Mouse (Mus musculus) forelimb bud, embryonic 11.5 days (tissue): ENCODE measurements around the gene Trip4.
A peak's percentile ranks its signal among the peaks of the same experiment; 100 is the strongest.
"Not testable (repeated sequence)": the region's sequence is repeated elsewhere in the genome, so short reads cannot be mapped to it uniquely, and the experiment has no call there.

Source experiments
- DNase-seq: peaks from one replicate; pipeline ENCODE4 v3.0.0-alpha.2; 2012; ENCODE audit warnings: low read depth, low spot score

Trip4 gene

GRCm38 (mm10) chr9:65794313-65794712 lies 114.3 kb downstream of the Trip4 start:
- peak; percentile 60 for DNase-seq

GRCm38 (mm10) chr9:65793506-65793905 lies 115.1 kb downstream of the Trip4 start:
- DNase-seq: no peak

GRCm38 (mm10) chr9:65793086-65793485 lies 115.5 kb downstream of the Trip4 start:
- no peak for DNase-seq

DNA sequence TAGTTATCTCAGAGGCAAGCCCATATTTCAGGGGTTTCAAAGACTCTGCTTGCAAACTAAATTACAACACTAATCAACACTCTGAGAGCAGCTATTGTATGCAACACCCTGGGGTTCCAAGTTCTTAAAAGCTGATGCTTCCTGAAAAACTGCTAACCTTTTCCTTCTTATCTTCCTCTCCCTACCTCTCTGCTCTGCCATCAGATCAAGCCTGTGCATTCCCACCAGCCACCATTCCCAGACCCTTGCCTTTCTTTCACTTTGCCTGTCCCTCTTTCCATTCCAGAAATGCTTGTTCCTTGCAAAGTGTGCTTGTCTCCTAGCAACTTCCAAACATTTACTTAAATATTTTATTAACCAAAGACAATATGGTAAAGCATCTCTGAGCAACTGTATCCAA lies 116.7 kb downstream of the Trip4 start:
- DNase-seq: no peak

GRCm38 (mm10) chr9:65791106-65791505 lies 117.5 kb downstream of the Trip4 start:
- DNase-seq: no peak

DNA sequence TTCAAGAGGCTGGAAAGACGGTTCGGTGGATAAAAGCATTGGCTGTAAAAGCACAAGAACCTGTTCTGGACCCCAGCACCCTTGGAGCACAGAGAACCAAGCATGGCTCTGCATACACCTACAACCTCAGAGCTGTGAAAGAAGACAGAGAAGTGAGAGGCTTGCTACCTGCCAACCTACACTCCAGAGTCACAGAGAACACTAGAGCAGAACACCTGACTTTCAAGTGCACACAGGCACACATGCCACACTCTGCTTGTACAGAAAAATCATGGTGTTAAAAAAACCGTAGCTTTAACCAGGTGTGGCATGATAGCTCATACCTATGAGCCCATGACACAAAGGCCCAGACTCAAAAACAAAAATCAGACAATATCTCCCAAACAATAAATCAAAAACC lies 118.8 kb downstream of the Trip4 start:
- no peak for DNase-seq

DNA sequence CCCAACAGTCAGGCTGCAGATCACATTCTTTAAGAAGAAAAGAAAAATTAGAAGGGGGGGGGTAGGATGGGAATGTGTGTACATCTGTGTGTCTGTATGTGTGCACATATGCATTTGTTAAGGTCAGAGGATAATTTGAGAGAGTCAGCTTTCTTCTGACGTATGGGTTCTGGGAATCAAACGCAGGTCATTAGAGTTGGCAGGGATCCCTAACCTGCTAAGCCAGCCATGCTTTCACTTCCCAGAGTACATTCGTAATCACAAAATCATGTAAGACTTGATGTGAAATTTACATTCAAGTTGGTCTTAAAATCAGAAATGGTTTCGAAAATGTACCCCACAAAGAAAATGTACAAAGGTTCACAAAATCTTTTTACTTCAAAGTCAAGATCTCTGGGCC lies 120.0 kb downstream of the Trip4 start:
- no peak for DNase-seq

DNA sequence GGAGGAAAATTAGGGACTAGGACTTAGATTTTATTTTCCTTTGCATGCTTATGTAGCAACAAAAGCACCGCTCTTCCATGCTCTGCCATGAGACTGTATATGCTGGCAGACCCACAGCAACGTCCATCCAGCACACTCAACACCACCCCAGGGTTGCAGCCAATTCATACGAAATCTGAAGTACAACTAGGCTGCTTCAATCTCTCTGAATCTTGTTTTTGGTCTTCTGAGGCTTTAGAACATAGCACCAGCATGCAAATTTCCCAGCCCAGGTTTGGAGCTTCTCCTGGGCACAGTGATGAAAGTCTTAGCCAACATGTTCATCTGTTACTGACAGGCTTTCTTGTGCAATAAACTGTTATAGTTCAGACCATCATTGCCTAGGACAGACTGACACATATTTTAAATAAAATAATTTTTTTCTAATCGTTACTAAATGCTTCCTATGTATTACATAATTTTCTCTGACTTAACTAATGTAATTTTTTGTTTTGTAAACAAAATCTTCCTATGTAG lies 120.7 kb downstream of the Trip4 start:
- DNase-seq: no peak

DNA sequence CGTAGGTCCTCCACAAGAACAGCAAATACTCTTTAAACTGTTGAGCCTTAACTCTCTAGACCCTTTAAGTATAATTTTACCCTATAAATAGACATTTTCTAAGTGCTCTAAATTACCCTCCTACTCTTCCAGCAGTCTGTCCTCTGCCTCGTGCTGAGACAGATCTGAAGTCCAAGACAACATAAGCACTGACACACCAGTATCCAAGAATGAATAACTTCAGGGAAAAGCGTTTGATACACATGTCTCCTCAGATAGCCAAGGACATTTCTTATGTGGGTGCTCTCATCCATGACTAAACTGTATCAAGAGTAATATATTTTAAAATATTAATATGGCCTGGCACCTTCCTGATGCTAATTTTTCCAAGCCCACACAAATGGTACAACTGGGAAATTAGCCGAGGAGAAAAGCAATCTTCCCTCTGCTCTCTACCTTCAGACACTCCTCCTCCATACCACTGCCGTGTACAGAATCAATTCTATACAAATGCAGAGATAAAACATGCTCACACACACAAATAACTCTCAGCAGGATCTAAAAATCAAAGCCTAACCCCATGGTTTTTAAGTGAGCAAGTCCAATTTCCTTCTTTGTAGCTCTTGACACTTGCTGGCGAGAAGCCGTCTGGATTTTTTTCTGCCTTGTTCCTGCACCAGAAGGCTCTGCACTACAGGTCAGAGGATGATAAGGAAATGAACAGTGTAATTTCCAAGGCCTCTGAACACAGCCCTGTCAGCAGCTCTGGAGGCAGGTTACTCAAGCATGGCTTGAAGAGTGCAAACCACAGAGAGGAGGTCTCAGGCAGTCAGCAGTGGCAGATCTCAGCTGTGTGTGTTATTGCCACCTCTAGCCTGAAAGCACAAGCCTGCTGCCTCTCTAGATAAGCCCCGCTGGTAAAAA lies 121.5 kb downstream of the Trip4 start:
- no peak for DNase-seq

DNA sequence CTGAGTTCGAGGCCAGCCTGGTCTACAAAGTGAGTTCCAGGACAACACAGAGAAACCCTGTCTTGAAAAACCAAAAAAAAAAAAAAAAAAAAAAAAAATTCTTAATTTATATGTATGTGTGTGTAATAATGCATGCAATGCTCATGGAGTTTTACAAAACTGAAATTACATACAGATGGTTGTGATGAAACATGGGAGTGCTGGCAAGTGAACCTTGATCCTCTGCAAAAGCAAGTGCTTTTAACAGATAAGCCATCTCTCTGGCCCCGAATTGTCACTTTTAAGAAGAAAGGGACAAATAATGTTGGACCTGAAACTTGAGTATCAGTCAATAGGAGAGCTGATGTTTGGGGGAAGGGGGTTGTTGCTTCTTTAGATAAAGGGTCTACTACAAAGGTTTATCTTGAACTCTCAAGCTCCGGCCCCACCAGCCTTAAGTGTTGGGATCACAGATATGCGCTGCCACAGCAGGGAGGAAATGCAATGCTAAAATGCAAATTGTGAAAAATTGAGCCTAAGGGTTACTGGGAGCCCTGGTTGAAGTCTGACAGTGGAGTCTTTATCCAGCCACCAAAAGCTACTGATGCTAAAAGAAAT lies 122.7 kb downstream of the Trip4 start:
- DNase-seq: no peak

GRCm38 (mm10) chr9:65779619-65780018 lies 129.0 kb downstream of the Trip4 start:
- DNase-seq: not testable (repeated sequence)
